Mouse (Mus musculus) stomach, postnatal 0 days (tissue): ENCODE measurements around the gene Cd63. TPM values are rescaled to one million over a fixed set of nuclear protein-coding genes. Genes with fewer than 3 reads are reported as not detected.

ENCODE experiments used
- ATAC-seq: fragments of 200-750 bp; cut with Nextera tagmentation; 2 replicates; pipeline ENCODE4 v1.8.0; 2017; ENCODE audit not compliant: low FRiP score, low TSS enrichment
- DNase-seq: peaks from one replicate; pipeline ENCODE4 v3.0.0-alpha.2; 2016; ENCODE audit warnings: low spot score
- H3K27ac ChIP-seq: fragments of 300-500 bp; sonication (generic); replicated peaks from 2 replicates; pipeline ENCODE4 v1.5.1; 2014; ENCODE audit warnings: mild to moderate bottlenecking, control low read depth
- H3K27me3 ChIP-seq: fragments of 300-500 bp; sonication (generic); 2 replicates; pipeline ENCODE4 v1.6.1; 2014; ENCODE audit warnings: low read length; ENCODE audit not compliant: control insufficient read depth, insufficient read depth
- H3K36me3 ChIP-seq: fragments of 300-500 bp; sonication (generic); 2 replicates; pipeline ENCODE4 v1.6.1; 2014; ENCODE audit warnings: low read length, mixed read lengths; ENCODE audit not compliant: control insufficient read depth, insufficient read depth
- H3K4me1 ChIP-seq: fragments of 300-500 bp; sonication (generic); replicated peaks from 2 replicates; pipeline ENCODE4 v1.6.1; 2014; ENCODE audit warnings: antibody characterized with exemption; ENCODE audit not compliant: control insufficient read depth, insufficient read depth
- H3K4me2 ChIP-seq: fragments of 300-500 bp; sonication (generic); replicated peaks from 2 replicates; pipeline ENCODE4 v1.6.1; 2014; ENCODE audit warnings: low read depth, mild to moderate bottlenecking, control low read depth, moderate library complexity
- H3K4me3 ChIP-seq: fragments of 300-500 bp; sonication (generic); 2 replicates; pipeline ENCODE4 v1.5.1; 2014; ENCODE audit warnings: low read depth, low read length, control low read depth
- H3K9ac ChIP-seq: fragments of 300-500 bp; sonication (generic); 2 replicates; pipeline ENCODE4 v1.6.1; 2014; ENCODE audit warnings: mild to moderate bottlenecking, low read length, control low read depth, mixed read lengths
- H3K9me3 ChIP-seq: fragments of 300-500 bp; sonication (generic); 2 replicates; pipeline ENCODE4 v1.6.1; 2016; ENCODE audit warnings: low read length; ENCODE audit not compliant: control insufficient read depth
- CTCF ChIP-seq: IDR thresholded peaks from 2 replicates; pipeline ENCODE4 v1.5.1; 2016; ENCODE audit warnings: antibody characterized with exemption, low read depth, mild to moderate bottlenecking, moderate library complexity
- EP300 ChIP-seq: optimal IDR thresholded peaks from 2 replicates; pipeline ENCODE3; 2016; ENCODE audit warnings: antibody characterized with exemption
- WGBS: fragments of 180-500 bp; shearing (Covaris S2); extraction: QIAGEN DNeasy Blood & Tissue Kit; methylation state at CpG from one replicate; pipeline ENCODE4 v1.1.7; 2014; 5-methylcytosine and 5-hydroxymethylcytosine counted together
- polyA plus RNA-seq: library from polyadenylated mRNA; unstranded; fragments of >200 nt; fragmentation: Nextera tagmentation; extraction: Ambion mirVana; gene quantifications from 2 replicates; pipeline ENCODE4 v1.2.1, GENCODE M21; 2015

Gene Cd63
- polyA plus RNA-seq, 1 experiment from 2014 or later: 773 TPM

DNA sequence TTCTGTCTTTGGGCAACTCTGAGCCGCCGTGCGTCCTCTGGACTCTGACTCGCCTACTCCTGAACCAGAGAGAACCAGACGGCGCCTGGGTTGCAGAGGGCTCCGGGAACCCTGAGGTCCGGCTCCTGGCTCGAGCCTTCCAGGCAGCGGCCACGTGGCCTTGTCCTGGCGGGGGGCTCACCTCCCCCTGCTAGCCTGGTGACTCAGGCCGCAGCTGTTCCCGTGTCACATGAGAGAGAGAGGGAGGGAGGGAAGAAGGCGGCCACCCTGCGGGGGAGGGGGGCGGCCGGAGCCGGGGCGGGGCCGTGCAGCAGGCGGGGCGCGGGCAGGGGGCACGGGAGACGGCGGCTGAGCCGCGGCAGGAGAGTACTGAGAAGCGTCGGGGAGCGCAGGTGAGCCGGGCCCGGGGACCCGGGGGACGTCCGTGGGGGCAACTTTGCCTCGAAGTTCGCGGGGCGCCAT lies 8.8 kb downstream of the Cd63 start:
- no peaks in the 10 kb centered on the region for H3K27me3 ChIP-seq
- TF ChIP-seq CTCF (no peak), EP300 (no peak)
- H3K4me1 ChIP-seq: no peaks in the 10 kb centered on the region
- H3K4me2 ChIP-seq: peak overlapping the region; percentile 72
- peak overlapping the region; percentile 97 for H3K9ac ChIP-seq
- DNase-seq (peak; percentile 93), ATAC-seq (peak; percentile 85)
- peak overlapping the region; percentile 92 for H3K4me3 ChIP-seq
- H3K27ac ChIP-seq: peak overlapping the region; percentile 97
- 0% methylated on average over 25 of the region's 41 CpGs for WGBS
- no peaks in the 10 kb centered on the region for H3K9me3 ChIP-seq
- peaks cover 4% of the 10 kb centered on the region; the same call in 1 of the 2 replicates for H3K36me3 ChIP-seq

DNA sequence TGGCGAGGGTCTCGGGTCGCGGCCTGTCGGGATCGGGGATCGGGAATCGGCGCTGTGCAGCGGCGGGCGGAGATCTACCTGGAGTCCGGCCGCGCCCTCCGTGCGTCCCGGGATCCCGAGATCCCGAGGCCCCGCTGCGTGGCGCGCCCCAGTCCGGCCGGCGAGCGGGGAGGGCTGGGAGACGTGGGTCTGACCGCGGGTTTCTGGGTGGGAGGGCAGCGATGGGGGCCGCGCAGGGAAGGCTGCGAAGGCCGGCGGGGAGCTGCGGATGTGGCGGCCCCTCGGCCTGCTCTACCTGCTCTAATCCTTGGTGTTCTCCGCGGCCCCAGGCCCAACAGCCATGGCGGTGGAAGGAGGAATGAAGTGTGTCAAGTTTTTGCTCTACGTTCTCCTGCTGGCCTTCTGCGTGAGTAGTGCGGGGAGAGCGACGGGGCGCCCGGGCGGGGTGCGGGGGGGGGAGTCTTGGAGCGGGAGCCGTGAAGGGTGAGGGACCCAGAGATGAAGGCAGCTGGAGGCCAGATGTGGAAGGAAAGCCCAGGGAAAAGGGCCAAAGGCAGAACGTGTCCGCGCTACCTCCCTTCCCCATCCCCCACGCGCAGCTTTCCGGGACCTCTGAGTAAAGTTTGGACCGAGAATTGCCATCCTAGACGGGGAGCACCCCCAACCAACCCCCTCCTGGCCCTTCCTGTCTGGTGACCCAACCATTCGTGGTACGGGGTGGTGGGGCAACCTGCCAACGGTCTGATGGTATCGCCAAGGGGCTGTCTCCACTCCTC lies 9.5 kb downstream of the Cd63 start:
- Histone ChIP-seq H3K4me3 (peak overlapping the region; percentile 92), H3K27ac (peak overlapping the region; percentile 97), H3K4me2 (peak overlapping the region; percentile 72), H3K36me3 (peaks cover 4% of the 10 kb centered on the region; the same call in 1 of the 2 replicates), H3K27me3 (no peaks in the 10 kb centered on the region), H3K9ac (peak overlapping the region; percentile 97), H3K9me3 (no peaks in the 10 kb centered on the region), H3K4me1 (no peaks in the 10 kb centered on the region)
- ATAC-seq: peak; percentile 28
- 2% methylated on average over 53 of the region's 66 CpGs for WGBS
- TF ChIP-seq CTCF (no peak), EP300 (no peak)
- DNase-seq: peak; percentile 65

DNA sequence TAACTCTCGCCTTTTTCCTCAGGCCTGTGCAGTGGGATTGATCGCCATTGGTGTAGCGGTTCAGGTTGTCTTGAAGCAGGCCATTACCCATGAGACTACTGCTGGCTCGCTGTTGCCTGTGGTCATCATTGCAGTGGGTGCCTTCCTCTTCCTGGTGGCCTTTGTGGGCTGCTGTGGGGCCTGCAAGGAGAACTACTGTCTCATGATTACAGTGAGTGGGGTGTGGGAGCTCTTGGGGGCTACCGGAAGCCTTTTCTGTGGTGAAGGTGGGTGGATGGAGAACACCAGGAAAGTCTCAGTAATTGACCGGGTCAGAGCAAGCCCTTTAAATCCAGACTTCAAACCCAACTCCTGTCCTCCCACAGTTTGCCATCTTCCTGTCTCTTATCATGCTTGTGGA lies 10.6 kb downstream of the Cd63 start:
- peak overlapping the region; percentile 72 for H3K4me2 ChIP-seq
- H3K4me3 ChIP-seq: no peak overlapping the region
- DNase-seq (no peak), ATAC-seq (no peak)
- H3K9me3 ChIP-seq: no peaks in the 10 kb centered on the region
- no peak overlapping the region for H3K9ac ChIP-seq
- TF ChIP-seq EP300 (no peak), CTCF (no peak)
- WGBS: 85% methylated on average over 6 of the region's 6 CpGs
- 0 out of 2 replicates have a peak overlapping the region, but pooled peaks have one; percentile 13 for H3K27ac ChIP-seq
- peaks cover 4% of the 10 kb centered on the region; the same call in 1 of the 2 replicates for H3K36me3 ChIP-seq
- H3K27me3 ChIP-seq: no peaks in the 10 kb centered on the region
- H3K4me1 ChIP-seq: no peaks in the 10 kb centered on the region

DNA sequence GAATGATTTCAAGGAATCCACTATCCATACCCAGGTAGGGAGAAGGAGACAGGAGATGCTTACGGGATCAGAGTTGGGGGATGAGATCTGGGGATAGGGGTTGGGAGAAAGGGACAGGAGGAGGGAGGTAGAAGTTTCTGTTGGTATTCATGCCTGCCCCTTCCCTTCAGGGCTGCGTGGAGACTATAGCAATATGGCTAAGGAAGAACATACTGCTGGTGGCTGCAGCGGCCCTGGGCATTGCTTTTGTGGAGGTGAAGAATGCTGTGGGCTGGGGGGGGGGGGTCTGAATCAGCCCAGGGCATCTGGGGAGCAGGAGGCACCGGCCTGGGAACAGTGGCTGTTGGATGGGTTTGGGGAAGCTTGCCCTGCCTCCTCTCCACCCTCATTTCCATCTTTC lies 11.5 kb downstream of the Cd63 start:
- Histone ChIP-seq H3K9ac (no peak overlapping the region), H3K27ac (no peak overlapping the region), H3K4me1 (no peaks in the 10 kb centered on the region), H3K36me3 (peaks cover 11% of the 10 kb centered on the region), H3K4me2 (no peak overlapping the region), H3K27me3 (no peaks in the 10 kb centered on the region), H3K4me3 (no peak overlapping the region), H3K9me3 (no peaks in the 10 kb centered on the region)
- no peak for ATAC-seq
- DNase-seq: no peak
- no peak for TF ChIP-seq CTCF
- no peak for TF ChIP-seq EP300
- WGBS: 85% methylated on average over 4 of the region's 4 CpGs

DNA sequence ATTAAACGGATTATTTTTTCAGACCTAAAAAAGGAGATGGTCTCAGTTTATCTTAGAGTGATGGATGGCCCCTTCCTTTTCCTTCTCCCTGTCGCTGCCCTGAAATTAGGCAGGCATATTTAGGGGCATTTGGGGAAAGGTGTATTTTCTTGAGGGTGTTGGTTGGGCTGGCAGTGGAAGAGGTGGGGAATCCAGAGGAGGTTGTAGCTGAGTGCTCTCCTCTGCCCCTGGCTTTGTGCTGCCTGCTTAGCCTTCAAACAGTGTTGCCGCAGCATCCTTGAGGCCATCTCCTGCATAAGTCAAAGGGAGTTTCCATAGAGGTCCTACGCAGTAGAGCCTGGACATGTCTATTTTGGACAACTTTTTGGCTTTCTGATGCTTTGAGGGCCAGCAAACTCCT lies 12.0 kb downstream of the Cd63 start:
- no peak for TF ChIP-seq EP300
- no peak for TF ChIP-seq CTCF
- peaks cover 15% of the 10 kb centered on the region for H3K36me3 ChIP-seq
- no peaks in the 10 kb centered on the region for H3K4me1 ChIP-seq
- no peak overlapping the region for H3K4me2 ChIP-seq
- no peak overlapping the region for H3K4me3 ChIP-seq
- DNase-seq (no peak), ATAC-seq (no peak)
- H3K9ac ChIP-seq: no peak overlapping the region
- no peaks in the 10 kb centered on the region for H3K27me3 ChIP-seq
- 68% methylated on average over 4 of the region's 4 CpGs for WGBS
- no peaks in the 10 kb centered on the region for H3K9me3 ChIP-seq
- H3K27ac ChIP-seq: no peak overlapping the region

DNA sequence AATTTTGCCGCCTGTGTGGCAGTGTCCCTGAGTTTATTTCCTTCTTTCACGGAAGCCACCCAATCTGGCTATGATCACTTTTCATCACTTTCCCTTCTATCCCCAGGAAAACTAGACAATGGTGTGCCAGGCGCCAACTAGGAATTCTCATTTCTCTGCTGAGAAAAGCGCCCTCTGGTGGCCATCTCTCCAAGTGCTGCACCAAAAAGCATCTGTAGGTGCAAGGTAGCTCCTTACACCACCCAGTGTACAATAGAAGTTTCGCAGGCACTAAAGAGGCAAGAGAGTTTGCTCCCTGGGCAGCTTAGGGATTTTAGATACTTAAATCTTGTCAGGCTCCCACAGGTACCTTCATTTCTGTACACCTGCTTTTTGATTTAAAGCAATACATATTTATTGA lies 12.4 kb downstream of the Cd63 start:
- Histone ChIP-seq H3K36me3 (peaks cover 16% of the 10 kb centered on the region), H3K9ac (no peak overlapping the region), H3K27ac (no peak overlapping the region), H3K9me3 (no peaks in the 10 kb centered on the region), H3K4me1 (no peaks in the 10 kb centered on the region), H3K4me3 (no peak overlapping the region), H3K27me3 (no peaks in the 10 kb centered on the region), H3K4me2 (no peak overlapping the region)
- 5% methylated on average over 5 of the region's 5 CpGs for WGBS
- ATAC-seq (peak; percentile 38; the same call in 1 of the 2 replicates), DNase-seq (peak; percentile 91)
- peak; percentile 98 for TF ChIP-seq CTCF
- TF ChIP-seq EP300: no peak
